Mouse (Mus musculus): ENCODE measurements around the gene Ilf3.

Gene Ilf3

DNA sequence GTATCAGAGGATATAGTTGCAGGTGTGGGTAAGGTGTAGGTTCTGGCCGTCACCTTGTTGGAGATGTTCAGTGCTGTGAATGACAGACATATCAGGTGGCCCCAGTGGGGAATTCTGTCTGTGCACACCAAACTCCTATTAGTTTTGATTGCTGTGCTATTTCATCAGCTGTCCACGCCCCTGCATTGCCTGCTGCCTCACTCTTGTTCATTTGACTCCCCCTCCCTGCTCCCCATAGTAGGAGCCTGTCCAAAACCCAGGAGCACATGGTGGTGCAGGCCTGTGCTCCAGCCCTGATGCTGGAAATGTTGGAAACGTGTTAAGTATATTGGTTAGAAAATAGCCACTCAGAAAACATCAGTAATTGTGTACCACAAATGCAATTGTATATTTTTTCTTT lies 71.8 kb downstream of the Ilf3 start:
- no peak for DNase-seq (ENCODE audit: low spot score)

DNA sequence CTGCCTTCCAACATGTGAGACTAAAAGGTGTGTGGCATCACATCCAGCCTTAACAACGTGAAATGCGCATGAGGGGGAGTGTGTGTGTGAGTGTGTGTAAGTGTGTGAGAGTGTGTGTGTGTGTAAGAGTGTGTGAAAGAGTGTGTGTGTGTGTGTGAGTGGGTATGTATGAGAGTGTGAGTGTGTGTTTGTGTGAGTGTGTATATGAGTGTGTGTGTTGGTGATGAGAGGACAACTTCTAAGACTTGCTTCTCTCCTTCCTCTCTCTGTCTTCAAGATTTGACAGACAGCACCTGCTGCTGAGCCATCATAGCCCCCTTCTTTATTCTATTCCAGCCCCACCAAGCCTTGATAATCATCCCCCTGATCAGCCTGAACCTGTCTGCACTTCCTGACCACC lies 72.2 kb downstream of the Ilf3 start:
- DNase-seq (ENCODE audit: low spot score): no peak

DNA sequence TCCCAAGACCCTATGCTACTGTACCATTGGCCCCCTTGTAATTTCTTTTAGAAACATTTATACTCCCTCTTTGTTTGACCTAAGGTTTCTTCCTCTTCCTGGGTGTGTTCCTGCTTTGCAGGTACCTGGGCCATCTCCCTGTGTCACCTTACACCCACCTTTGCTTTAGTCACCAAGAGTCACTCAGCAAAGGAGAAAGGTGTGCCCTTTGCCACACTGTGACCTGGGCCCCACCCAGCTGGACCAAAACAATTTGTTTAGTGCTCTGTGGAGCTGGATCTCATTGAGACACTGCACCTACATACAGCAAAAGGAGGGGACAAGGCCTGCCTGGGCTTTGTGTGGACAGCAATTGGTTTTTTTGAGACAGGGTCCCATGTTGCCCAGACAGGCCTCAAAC lies 72.7 kb downstream of the Ilf3 start:
- DNase-seq (ENCODE audit: low spot score): no peak

DNA sequence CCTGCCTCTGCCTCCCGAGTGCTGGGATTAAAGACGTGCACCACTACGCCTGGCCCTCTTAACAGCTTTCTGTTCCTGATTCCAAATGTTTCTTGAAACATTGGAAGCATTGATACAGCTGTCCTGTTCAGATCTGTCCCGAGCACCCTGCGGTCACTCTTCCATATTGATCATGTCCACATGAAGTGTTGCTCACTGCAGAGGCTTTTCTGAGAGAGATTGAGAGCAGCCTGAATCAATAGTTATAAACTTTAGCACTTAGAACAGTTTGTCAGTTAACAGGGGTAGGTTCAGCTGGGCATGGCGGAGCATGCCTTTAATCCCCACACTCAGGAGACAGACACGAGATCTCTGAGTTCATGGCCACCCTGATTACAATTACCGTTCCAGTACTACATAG lies 76.2 kb downstream of the Ilf3 start:
- DNase-seq (ENCODE audit: low spot score): no peak

DNA sequence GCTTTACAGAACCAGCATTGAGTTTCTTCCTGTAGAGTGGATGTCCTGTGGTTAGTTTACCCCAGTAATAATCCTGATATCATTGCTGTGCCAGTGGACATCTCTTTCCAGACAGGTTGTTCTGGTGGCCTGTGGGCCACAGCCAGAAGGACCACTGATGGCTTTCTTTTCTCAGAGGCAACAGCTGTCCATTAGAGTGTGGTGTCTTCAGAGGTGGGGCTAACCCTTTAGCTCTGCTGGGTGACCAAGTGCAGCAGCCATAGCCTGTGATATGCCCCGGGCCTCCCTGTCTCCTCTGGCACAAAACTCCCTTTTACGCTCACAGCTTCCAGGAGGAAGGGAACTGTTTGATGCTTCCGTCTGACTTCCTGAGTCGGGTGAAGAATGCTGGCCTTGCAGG lies 76.9 kb downstream of the Ilf3 start:
- DNase-seq (ENCODE audit: low spot score): no peak

DNA sequence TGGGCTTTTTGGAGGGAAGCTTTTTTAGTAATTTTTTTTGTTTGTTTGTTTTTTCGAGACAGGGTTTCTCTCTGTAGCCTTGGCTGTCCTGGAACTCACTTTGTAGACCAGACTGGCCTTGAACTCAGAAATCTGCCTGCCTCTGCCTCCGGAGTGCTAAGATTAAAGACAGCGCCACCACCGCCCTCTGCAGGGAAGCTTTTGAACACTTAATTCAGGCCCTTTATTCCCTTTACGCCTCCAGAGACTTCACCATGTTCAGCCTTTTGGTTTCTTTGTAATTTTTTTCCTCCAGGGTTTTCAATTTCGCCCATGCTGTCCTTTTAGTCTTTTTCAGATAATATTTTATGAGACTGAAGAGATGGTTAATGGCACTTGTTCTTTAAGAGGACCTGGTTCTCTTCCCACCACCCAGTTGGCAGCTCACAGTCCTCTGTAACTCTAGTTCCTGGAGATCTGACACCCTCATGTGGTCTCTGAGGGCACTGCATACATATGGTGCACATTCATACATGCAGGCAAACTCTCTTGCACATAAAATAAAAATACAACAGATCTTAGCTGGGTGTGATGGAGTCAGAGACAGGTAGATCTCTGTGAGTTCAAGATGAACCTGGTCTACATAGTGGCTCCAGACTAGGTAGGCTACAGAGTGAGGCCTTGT lies 77.5 kb downstream of the Ilf3 start:
- DNase-seq (ENCODE audit: low spot score): no peak

DNA sequence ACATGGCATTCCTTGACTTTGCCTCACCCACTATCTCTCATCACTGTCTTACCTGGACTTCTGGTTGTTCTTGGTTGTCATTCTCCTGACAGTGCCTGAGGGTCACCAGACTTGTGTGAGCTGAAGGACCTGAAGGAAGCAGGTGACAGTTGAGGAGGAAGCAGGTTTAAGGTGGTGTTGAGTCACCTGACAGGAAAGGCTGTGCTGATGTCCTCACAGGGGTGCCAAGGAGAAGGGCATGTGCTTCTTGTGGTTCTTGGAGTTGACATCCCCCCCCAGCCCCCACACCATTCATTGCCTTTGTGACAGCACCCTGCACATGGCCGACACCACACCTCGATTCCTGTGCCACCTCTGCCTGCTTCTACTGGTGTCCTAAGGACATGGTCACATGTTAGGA lies 80.1 kb downstream of the Ilf3 start:
- DNase-seq (ENCODE audit: low spot score): no peak

DNA sequence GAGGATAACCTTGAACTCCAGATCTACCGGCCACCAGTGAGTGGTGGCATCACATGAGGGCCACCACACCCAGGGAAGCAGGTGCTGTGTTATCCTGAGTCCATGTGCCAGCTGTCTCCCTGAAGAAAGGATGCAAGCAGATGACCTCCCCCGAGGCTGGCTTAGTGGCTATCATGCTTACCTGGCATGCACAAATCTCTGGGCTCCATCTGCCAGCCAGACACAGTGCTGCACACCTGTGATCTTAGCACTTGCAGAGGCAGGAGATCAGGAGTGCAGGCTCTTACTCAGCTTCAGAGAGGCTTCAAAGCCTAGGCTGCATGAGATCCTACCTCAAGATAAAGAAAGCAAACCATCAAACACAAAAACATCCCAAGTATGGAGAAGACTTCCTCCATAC lies 82.0 kb downstream of the Ilf3 start:
- DNase-seq (ENCODE audit: low spot score): no peak

DNA sequence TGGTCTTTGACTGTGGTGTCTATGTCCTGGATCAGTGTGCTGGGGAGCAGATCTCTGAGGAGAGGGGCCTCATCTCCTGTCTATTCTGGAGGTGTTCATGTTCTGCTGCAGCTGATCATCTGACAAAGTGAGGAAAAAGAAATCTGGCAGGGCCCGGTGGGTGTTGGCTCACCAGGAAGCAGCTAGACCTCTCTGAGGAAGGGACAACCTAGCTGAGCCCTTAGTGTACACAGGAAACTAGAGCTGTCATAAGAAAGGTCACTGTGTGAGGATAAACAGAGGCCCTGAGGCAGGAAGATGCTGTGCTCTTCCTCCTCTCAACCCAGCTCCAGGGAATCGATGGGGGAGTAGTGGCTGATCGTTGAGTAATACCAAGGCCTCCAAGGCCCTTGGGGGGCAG lies 82.6 kb downstream of the Ilf3 start:
- DNase-seq (ENCODE audit: low spot score): no peak

DNA sequence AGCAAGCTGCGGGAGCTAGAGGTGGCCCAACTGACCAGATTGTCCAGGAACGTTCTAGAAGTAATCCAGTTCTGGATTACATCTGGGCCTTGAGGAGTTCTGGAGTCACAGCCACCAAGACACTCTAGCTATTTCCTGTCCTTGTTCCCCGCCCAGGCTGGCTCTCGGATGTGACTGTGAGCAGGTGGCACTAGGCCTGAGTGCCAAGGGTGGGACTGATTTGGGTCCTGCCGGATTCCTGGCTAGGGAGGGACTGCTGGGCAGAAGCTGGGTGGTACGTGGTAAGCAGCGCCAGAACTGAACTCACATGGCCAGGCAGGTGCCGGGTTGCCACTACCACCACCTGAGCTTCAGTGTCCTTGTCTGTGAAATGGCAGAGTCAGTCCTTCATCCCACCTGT lies 83.7 kb downstream of the Ilf3 start:
- no peak for DNase-seq (ENCODE audit: low spot score)

DNA sequence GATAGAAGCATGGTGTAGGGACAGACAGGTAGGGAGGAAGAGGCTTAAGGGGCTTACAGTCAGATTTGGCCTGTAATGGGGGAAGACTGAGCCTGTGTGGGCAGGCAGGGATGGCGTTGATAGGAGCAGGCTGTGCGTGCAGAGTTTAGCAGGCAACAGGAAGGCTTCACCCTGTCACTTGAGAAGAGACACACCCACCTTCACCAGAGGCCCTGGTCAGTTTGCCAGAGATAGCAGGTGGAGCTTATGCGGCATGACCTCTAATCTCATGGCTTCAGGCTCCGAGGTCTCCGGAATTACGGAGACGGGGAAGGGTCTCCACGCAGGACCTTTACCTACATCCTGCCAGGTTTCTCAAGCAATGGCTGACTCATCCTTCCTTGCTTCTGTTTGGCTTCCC lies 84.2 kb downstream of the Ilf3 start:
- DNase-seq (ENCODE audit: low spot score): peak; percentile 30

DNA sequence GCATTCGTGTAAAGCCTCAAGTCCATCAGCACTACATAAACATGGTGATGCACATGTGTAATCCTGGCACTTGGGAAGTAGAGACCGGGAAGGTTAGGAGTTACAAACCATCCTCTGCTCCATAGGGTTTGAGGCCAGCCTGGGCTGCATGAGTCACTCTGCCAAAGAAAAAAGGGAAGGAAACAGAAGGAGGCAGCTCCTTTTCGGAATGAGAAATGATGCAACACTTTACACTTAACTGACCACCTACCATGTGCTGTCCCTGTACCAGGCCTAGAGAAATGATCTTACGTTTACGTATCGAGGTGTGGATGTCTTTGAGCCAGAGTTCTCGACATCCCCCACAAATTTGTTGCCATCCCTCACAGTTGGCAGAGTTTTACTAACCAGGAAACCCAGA lies 85.3 kb downstream of the Ilf3 start:
- no peak for DNase-seq (ENCODE audit: low spot score)

DNA sequence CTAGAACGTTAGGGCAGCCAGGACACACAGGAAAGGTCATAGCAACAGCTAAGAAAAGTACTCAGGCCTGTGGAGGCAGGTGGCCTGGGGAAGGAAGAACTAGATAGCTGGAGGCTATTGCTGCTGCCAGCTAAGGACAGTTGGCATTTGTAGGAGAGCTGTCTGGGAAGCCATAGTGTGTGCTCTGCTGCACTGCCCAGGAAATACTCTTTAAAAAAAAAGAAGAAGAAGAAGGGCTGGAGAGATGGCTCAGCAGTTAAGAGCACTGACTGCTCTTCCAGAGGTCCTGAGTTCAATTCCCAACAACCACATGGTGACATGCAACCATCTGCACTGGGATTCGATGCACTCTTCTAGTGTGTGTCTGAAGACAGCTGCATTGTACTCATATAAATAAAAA lies 85.8 kb downstream of the Ilf3 start:
- DNase-seq (ENCODE audit: low spot score): no peak

DNA sequence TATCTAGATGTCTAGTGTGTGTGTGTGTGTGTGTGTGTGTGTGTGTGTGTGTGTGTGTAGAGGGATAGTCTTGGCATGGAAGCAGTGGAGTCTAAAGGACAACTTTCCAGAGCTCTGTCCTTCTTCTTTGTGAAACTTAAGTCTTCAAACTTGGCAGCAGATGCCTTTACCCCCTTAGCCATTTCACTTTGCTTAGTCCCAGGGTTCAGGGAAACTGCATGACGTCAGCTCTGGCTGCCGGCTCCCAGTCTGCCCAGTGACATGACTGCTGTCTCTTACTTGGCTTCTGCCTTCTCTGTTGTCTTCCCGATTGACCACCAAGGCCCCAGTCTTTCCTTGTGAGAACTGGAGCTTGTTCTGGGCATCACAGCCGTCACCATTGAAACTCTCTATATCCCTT lies 86.9 kb downstream of the Ilf3 start:
- DNase-seq (ENCODE audit: low spot score): no peak
